Mouse (Mus musculus) layer of hippocampus, postnatal 25 days (tissue): ENCODE data around the gene Gm38392. TPM values are rescaled to one million over a fixed set of nuclear protein-coding genes. Genes with fewer than 3 reads are reported as not detected.

ENCODE experiments used
- DNase-seq, 2 experiments: peaks; one replicate each; pipeline ENCODE4 v3.0.0; 2022; ENCODE audit warnings: mixed read lengths in 2 of 2, low spot score in 1 of 2; ENCODE audit errors: extremely low spot score in 1 of 2
- total RNA-seq, 2 experiments: library from RNA; stranded (reverse); gene quantifications; 2 replicates each; pipeline ENCODE4 v1.2.3; 2021

Gm38392 gene
- total RNA-seq, 2 experiments from 2014 or later = not detected

GRCm38 (mm10) chr3:88238866-88239391 lies 48.1 kb downstream of the Gm38392 start:
- peak in 1 of 2 experiments; percentile 15 for DNase-seq

- DNase-seq = peak in 1 of 2 experiments; percentile 24
Observed at GRCm38 (mm10) chr3:88237556-88238194, 49.3 kb downstream of the Gm38392 start.

- no peak for DNase-seq
Observed at GRCm38 (mm10) chr3:88237161-88237555, 49.9 kb downstream of the Gm38392 start.

- DNase-seq = no peak
Observed at GRCm38 (mm10) chr3:88235616-88236015, 51.4 kb downstream of the Gm38392 start.

GRCm38 (mm10) chr3:88235216-88235615 lies 51.8 kb downstream of the Gm38392 start:
- DNase-seq = peak in 1 of 2 experiments; percentile 41

GRCm38 (mm10) chr3:88234041-88234440 lies 53.0 kb downstream of the Gm38392 start:
- no peak for DNase-seq

GRCm38 (mm10) chr3:88232851-88233649 lies 54.0 kb downstream of the Gm38392 start:
- DNase-seq = no peak

- peak in 1 of 2 experiments; percentile 34 for DNase-seq
Observed at GRCm38 (mm10) chr3:88232301-88232702, 54.7 kb downstream of the Gm38392 start.

GRCm38 (mm10) chr3:88231061-88231641 lies 55.9 kb downstream of the Gm38392 start:
- peak; percentile 28 to 35 for DNase-seq

- peak in 1 of 2 experiments; percentile 25 for DNase-seq
Observed at GRCm38 (mm10) chr3:88230262-88231047, 56.6 kb downstream of the Gm38392 start.

GRCm38 (mm10) chr3:88229526-88229925 lies 57.5 kb downstream of the Gm38392 start:
- no peak for DNase-seq

GRCm38 (mm10) chr3:88228906-88229305 lies 58.1 kb downstream of the Gm38392 start:
- peak in 1 of 2 experiments; percentile 7 for DNase-seq

GRCm38 (mm10) chr3:88227976-88228375 lies 59.0 kb downstream of the Gm38392 start:
- no peak for DNase-seq

- no peak for DNase-seq
Observed at GRCm38 (mm10) chr3:88227260-88227659, 59.8 kb downstream of the Gm38392 start.

GRCm38 (mm10) chr3:88226101-88226845 lies 60.7 kb downstream of the Gm38392 start:
- DNase-seq = peak in 1 of 2 experiments; percentile 67

- DNase-seq = no peak
Observed at GRCm38 (mm10) chr3:88224929-88225328, 62.1 kb downstream of the Gm38392 start.

- DNase-seq = no peak
Observed at GRCm38 (mm10) chr3:88222446-88222845, 64.6 kb downstream of the Gm38392 start.

- DNase-seq = no peak
Observed at GRCm38 (mm10) chr3:88221519-88222390, 65.3 kb downstream of the Gm38392 start.

- no peak for DNase-seq
Observed at GRCm38 (mm10) chr3:88220842-88221241, 66.2 kb downstream of the Gm38392 start.
